Comparison of ENCODE assay signal across 26 mouse cellular contexts in the genomic region with DNA sequence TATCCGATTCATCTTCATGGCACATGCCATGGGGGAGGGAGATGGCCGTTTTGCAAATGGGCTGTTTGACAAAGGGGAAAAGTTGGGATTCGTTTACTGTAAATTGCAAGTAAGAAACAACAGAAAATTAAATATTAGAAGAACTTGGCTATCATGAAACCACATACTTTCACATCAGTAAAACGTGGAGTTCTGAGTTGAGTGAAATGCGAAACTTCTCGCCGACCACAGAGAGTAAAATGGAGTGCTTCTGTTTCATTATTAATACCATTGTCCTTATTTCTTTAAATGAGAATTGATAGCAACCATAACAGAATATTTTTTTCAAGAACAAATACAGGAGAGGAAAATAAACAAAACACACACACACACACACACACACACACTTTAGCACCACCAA.
"Had no signal": no experiment of that assay in that cellular context is flagged by ENCODE, and none has a peak within 500 bp of the region (broad histone marks: within the 10 kb centered on the region; RNA-seq: fewer than 3 reads in every experiment).

No protein-coding gene starts in this region.

- H3K4me1 ChIP-seq: heart, embryonic 12.5 days; hindbrain, embryonic 13.5 days; hindbrain, embryonic 15.5 days; limb, embryonic 10.5 days; liver, embryonic 13.5 days; liver, embryonic 15.5 days had no signal

- H3K27ac ChIP-seq: gastrocnemius, adult 2 months; heart, embryonic 10.5 days; hindbrain, embryonic 13.5 days; hindbrain, embryonic 15.5 days; hindbrain, postnatal 0 days; layer of hippocampus, adult 2 months; left cerebral cortex, adult 2 months; limb, embryonic 10.5 days; limb, embryonic 12.5 days; liver, embryonic 13.5 days; liver, embryonic 15.5 days had no signal

- H3K4me3 ChIP-seq: gastrocnemius, adult 2 months; heart, embryonic 10.5 days; heart, embryonic 12.5 days; hindbrain, embryonic 13.5 days; hindbrain, embryonic 15.5 days; layer of hippocampus, adult 2 months; left cerebral cortex, adult 2 months; limb, embryonic 10.5 days; limb, embryonic 12.5 days; liver, embryonic 13.5 days; liver, embryonic 15.5 days had no signal

- ATAC-seq: hindbrain, postnatal 0 days; intestine, embryonic 16.5 days had no signal

- H3K9ac ChIP-seq: heart, embryonic 12.5 days; hindbrain, embryonic 13.5 days; hindbrain, embryonic 15.5 days; limb, embryonic 12.5 days; liver, embryonic 13.5 days; liver, embryonic 15.5 days had no signal

- H3K9me3 ChIP-seq: heart, embryonic 10.5 days; heart, embryonic 12.5 days; hindbrain, embryonic 13.5 days; hindbrain, embryonic 15.5 days; limb, embryonic 10.5 days; limb, embryonic 12.5 days; liver, embryonic 13.5 days; liver, embryonic 15.5 days had no signal

- H3K4me2 ChIP-seq: heart, embryonic 12.5 days; hindbrain, embryonic 13.5 days; hindbrain, embryonic 15.5 days; limb, embryonic 12.5 days; liver, embryonic 11.5 days; liver, embryonic 13.5 days; liver, embryonic 15.5 days had no signal

- DNase-seq: gastrocnemius, adult 2 months; gastrocnemius, postnatal 10 days; gastrocnemius, postnatal 25 days; heart, adult 18-20 months; heart, postnatal 10 days; heart, postnatal 36 days; kidney, adult 11 months; kidney, adult 2 months; kidney, adult 9 months; kidney, postnatal 10 days; kidney, postnatal 25 days; kidney, postnatal 4 days; liver; liver, embryonic 13.5 days had no signal

- H3K36me3 ChIP-seq: heart, embryonic 10.5 days; heart, embryonic 12.5 days; hindbrain, embryonic 13.5 days; hindbrain, embryonic 15.5 days; limb, embryonic 10.5 days; liver, embryonic 13.5 days; liver, embryonic 15.5 days had no signal

- H3K27me3 ChIP-seq: heart, embryonic 12.5 days; hindbrain, embryonic 13.5 days; hindbrain, embryonic 15.5 days; limb, embryonic 12.5 days; liver, embryonic 13.5 days; liver, embryonic 15.5 days had no signal
